Mouse (Mus musculus): Measurements from ENCODE around the gene Il11ra1. TPM values are rescaled to one million over a fixed set of nuclear protein-coding genes. Genes with fewer than 3 reads are reported as not detected.
"Not testable (repeated sequence)": the region's sequence is repeated elsewhere in the genome, so short reads cannot be mapped to it uniquely, and the experiment has no call there.

Gene Il11ra1
- polyA plus RNA-seq, 1 experiment from 2014 or later: 45.4 TPM

DNA sequence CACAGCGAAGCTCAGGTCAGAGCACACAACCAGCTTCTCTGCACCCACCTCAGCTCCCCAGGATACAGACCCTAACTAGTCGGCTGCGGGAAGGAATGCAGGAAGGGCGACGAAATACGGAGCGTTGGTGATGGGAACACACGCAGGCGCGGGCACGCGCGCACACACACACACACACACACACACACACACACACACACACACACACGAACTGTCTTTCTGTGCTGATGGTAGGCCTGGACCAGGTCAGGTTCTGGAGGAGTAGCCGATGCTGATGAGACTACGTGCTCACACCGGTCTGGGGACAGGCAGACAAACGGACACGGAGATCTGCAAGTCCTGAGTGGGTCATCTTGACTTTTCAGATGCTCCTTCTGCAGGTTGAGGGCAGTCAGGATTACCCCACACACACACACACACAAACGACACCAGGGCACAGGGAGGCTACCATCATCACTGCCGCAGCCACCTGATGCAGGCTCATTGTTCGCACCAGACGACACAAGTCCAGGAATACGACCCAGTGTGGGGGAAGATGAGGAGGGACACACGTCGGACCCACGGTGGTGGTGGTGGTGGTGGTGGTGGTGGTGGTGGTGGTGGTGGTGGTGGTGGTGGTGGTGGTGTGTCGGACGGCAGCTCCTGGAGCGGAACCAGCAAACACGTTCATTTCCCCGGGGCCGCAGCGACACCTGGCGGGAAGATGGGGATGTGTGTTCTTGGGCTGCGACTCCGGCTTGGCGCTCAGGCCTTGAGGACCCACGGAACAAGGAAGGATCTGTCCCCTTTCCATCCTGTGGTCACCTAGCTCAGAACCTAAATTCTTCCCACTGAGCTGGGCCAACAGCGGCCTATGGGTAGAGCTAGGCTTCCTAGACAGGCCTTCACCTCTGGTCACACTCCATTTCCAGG is 2.6 kb upstream of the Il11ra1 start, which contains the start of gene Cntfr:
Cntfr (minus strand) TSS at position 160 of the 912 bp plus-strand sequence.
- 13% methylated on average over 23 of the region's 40 CpGs for WGBS (ENCODE audit: insufficient replicate concordance)
- not testable (repeated sequence) for H3K4me3 ChIP-seq (ENCODE audit: low read depth, low read length); H3K9ac ChIP-seq (ENCODE audit: low read depth, low read length); H3K9me3 ChIP-seq (replicated peaks; ENCODE audit: control insufficient read depth, low read length); H3K27me3 ChIP-seq (ENCODE audit: control insufficient read depth, insufficient read depth, low read depth, low read length); H3K4me2 ChIP-seq (ENCODE audit: low read depth, low read length); H3K36me3 ChIP-seq (ENCODE audit: control insufficient read depth, insufficient read depth); H3K27ac ChIP-seq (ENCODE audit: low read length); ATAC-seq (ENCODE audit: low read depth); H3K4me1 ChIP-seq (ENCODE audit: control insufficient read depth, low read depth, low read length)

GRCm38 (mm10) chr4:41698421-41699016 is 1.3 kb upstream of the Il11ra1 start:
- 14% methylated on average over 21 of the region's 32 CpGs for WGBS (ENCODE audit: insufficient replicate concordance)
- H3K4me3 ChIP-seq (ENCODE audit: low read depth, low read length); H3K4me2 ChIP-seq (ENCODE audit: low read depth, low read length); H3K27me3 ChIP-seq (ENCODE audit: control insufficient read depth, insufficient read depth, low read depth, low read length); ATAC-seq (ENCODE audit: low read depth); H3K27ac ChIP-seq (ENCODE audit: low read length); H3K9ac ChIP-seq (ENCODE audit: low read depth, low read length); H3K4me1 ChIP-seq (ENCODE audit: control insufficient read depth, low read depth, low read length); H3K36me3 ChIP-seq (ENCODE audit: control insufficient read depth, insufficient read depth); H3K9me3 ChIP-seq (replicated peaks; ENCODE audit: control insufficient read depth, low read length): not testable (repeated sequence)

GRCm38 (mm10) chr4:41700224-41700623 is 435 bp downstream of the Il11ra1 start:
- not testable (repeated sequence) for H3K4me1 ChIP-seq (ENCODE audit: control insufficient read depth, low read depth, low read length); H3K4me3 ChIP-seq (ENCODE audit: low read depth, low read length); H3K9ac ChIP-seq (ENCODE audit: low read depth, low read length); H3K27me3 ChIP-seq (ENCODE audit: control insufficient read depth, insufficient read depth, low read depth, low read length); H3K9me3 ChIP-seq (replicated peaks; ENCODE audit: control insufficient read depth, low read length); ATAC-seq (ENCODE audit: low read depth); H3K36me3 ChIP-seq (ENCODE audit: control insufficient read depth, insufficient read depth); H3K4me2 ChIP-seq (ENCODE audit: low read depth, low read length); H3K27ac ChIP-seq (ENCODE audit: low read length)
- whole genome bisulfite sequencing (ENCODE audit: insufficient replicate concordance): 46% methylated on average over 2 of the region's 8 CpGs

GRCm38 (mm10) chr4:41702226-41702625 is 2.4 kb downstream of the Il11ra1 start:
- H3K36me3 ChIP-seq (ENCODE audit: control insufficient read depth, insufficient read depth); H3K4me1 ChIP-seq (ENCODE audit: control insufficient read depth, low read depth, low read length); ATAC-seq (ENCODE audit: low read depth); H3K9me3 ChIP-seq (replicated peaks; ENCODE audit: control insufficient read depth, low read length); H3K4me3 ChIP-seq (ENCODE audit: low read depth, low read length); H3K4me2 ChIP-seq (ENCODE audit: low read depth, low read length); H3K27ac ChIP-seq (ENCODE audit: low read length); H3K9ac ChIP-seq (ENCODE audit: low read depth, low read length): not testable (repeated sequence)
- 54% methylated on average over 2 of the region's 2 CpGs for WGBS (ENCODE audit: insufficient replicate concordance)
- H3K27me3 ChIP-seq (ENCODE audit: control insufficient read depth, insufficient read depth, low read depth, low read length): peaks cover 10% of the 10 kb centered on the region

GRCm38 (mm10) chr4:41704651-41705050 is 4.9 kb downstream of the Il11ra1 start:
- 11% methylated on average over 5 of the region's 5 CpGs for WGBS (ENCODE audit: insufficient replicate concordance)
- Histone ChIP-seq H3K4me2 (ENCODE audit: low read depth, low read length) (no peak overlapping the region), H3K4me3 (ENCODE audit: low read depth, low read length) (no peak overlapping the region), H3K27ac (ENCODE audit: low read length) (no peak overlapping the region), H3K4me1 (ENCODE audit: control insufficient read depth, low read depth, low read length) (no peaks in the 10 kb centered on the region), H3K9ac (ENCODE audit: low read depth, low read length) (no peak overlapping the region), H3K9me3 (replicated peaks; ENCODE audit: control insufficient read depth, low read length) (no peaks in the 10 kb centered on the region), H3K36me3 (ENCODE audit: control insufficient read depth, insufficient read depth) (no peaks in the 10 kb centered on the region), H3K27me3 (ENCODE audit: control insufficient read depth, insufficient read depth, low read depth, low read length) (peaks cover 14% of the 10 kb centered on the region)
- no peak for ATAC-seq (ENCODE audit: low read depth)

DNA sequence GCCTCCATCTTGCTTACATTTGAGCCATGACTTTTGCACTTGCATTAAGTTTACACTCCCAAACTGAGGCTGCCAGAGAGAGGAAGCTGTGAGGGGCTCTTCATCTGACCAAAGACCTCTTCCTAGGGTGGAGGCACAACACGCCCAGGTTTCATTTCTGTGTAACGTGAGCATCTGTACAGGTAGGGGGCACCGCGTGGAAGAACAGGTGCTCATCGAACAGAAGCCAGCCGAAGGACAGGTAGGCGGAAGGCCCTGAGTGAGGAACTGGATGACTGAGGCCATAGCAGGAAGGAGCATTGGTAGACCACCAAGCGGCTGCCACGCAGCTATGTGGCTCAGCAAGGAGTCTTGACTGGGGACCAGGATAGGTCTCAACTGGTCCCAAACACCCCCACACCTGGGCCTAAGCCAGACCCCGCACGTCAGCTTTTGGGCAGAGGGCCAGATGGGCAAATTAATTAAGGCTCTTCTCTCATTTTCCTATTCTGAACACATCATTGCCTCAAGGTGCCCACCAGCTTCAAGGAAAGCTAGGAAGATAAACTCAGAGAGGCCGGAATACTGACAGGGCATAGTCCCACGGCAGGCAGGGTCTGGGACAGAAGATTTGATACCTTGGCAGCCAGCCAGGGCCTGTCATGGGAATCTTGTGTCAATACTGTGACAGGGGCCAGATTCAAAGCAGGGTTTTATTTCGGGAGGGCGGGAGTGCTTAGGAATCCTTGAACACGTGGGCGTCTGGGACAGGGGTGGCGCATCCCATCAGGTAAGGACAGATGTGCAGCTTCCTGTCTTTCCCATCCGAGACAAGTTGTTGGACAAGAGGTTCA is 6.3 kb downstream of the Il11ra1 start:
- Histone ChIP-seq H3K9me3 (replicated peaks; ENCODE audit: control insufficient read depth, low read length) (no peaks in the 10 kb centered on the region), H3K27ac (ENCODE audit: low read length) (no peak overlapping the region), H3K4me3 (ENCODE audit: low read depth, low read length) (no peak overlapping the region), H3K9ac (ENCODE audit: low read depth, low read length) (no peak overlapping the region), H3K27me3 (ENCODE audit: control insufficient read depth, insufficient read depth, low read depth, low read length) (peaks cover 14% of the 10 kb centered on the region), H3K36me3 (ENCODE audit: control insufficient read depth, insufficient read depth) (no peaks in the 10 kb centered on the region), H3K4me1 (ENCODE audit: control insufficient read depth, low read depth, low read length) (no peaks in the 10 kb centered on the region), H3K4me2 (ENCODE audit: low read depth, low read length) (no peak overlapping the region)
- WGBS (ENCODE audit: insufficient replicate concordance): 58% methylated on average over 19 of the region's 19 CpGs
- ATAC-seq (ENCODE audit: low read depth): no peak

DNA sequence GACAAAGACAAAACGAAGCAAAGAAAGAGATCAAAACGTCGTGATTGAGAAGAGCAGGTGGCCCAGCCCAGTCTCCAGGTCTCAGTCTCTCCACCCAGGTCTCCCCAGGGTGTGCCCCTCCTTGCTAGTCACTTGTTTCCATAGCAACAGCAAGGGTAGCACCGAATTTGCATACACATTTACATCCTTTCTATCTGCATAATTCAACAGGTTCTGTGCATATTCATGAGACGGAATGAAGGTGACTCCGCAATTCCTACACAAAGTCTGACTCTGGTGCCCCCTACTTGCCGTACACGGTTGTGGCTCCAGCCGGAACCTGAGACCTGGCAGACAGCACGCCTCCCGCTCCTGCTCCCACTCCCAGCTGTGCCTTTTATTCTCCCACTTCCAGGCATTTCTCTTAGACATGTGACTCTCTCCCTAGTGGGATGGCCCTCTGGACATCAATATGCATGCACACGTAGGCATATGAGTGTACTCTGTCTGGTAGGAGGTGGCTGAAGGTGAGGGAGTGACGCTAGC is 7.3 kb downstream of the Il11ra1 start:
- H3K4me2 ChIP-seq (ENCODE audit: low read depth, low read length): no peak overlapping the region
- no peak overlapping the region for H3K4me3 ChIP-seq (ENCODE audit: low read depth, low read length)
- H3K27ac ChIP-seq (ENCODE audit: low read length): no peak overlapping the region
- 4% methylated on average over 13 of the region's 13 CpGs for WGBS (ENCODE audit: insufficient replicate concordance)
- H3K9me3 ChIP-seq (replicated peaks; ENCODE audit: control insufficient read depth, low read length): no peaks in the 10 kb centered on the region
- peaks cover 14% of the 10 kb centered on the region for H3K27me3 ChIP-seq (ENCODE audit: control insufficient read depth, insufficient read depth, low read depth, low read length)
- no peaks in the 10 kb centered on the region for H3K36me3 ChIP-seq (ENCODE audit: control insufficient read depth, insufficient read depth)
- H3K4me1 ChIP-seq (ENCODE audit: control insufficient read depth, low read depth, low read length): peaks cover 2% of the 10 kb centered on the region
- ATAC-seq (ENCODE audit: low read depth): no peak
- H3K9ac ChIP-seq (ENCODE audit: low read depth, low read length): no peak overlapping the region

DNA sequence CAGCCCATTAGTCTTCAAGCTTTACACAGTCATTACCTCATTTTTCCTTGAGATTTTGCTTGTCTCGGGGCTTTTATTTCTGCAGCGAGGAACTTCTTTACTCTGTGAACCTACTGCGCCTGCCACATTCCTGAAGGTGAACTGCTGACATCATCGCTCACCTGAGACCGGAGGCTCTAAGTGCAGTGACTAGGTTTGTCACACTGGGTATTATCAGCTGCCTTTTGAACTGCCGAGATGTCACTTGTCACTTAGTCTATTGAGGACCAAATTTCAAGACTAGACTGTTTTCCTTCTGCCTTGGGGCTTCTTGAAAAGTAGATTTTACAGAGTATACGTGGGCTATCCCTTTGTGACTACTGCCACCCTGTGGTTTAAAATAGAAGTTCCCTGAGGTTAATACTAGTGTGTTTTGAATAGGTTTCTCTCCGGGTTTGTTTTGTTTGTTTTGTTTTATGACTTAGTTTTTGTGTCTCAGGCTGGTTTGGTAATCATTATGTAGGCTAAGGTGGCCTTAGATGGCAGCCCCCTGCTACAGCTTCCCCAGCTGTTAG is 8.5 kb downstream of the Il11ra1 start:
- Histone ChIP-seq H3K4me1 (ENCODE audit: control insufficient read depth, low read depth, low read length) (peaks cover 9% of the 10 kb centered on the region), H3K27ac (ENCODE audit: low read length) (no peak overlapping the region), H3K27me3 (ENCODE audit: control insufficient read depth, insufficient read depth, low read depth, low read length) (peaks cover 13% of the 10 kb centered on the region), H3K4me3 (ENCODE audit: low read depth, low read length) (no peak overlapping the region), H3K9ac (ENCODE audit: low read depth, low read length) (no peak overlapping the region), H3K36me3 (ENCODE audit: control insufficient read depth, insufficient read depth) (no peaks in the 10 kb centered on the region), H3K9me3 (replicated peaks; ENCODE audit: control insufficient read depth, low read length) (no peaks in the 10 kb centered on the region), H3K4me2 (ENCODE audit: low read depth, low read length) (no peak overlapping the region)
- 37% methylated on average over 8 of the region's 8 CpGs for WGBS (ENCODE audit: insufficient replicate concordance)
- ATAC-seq (ENCODE audit: low read depth): no peak

Measured in liver, embryonic 16.5 days (tissue).